Comparison of ENCODE assay signal across 8 mouse cellular contexts in genomic region chr7:127967922-127968828, GRCm38 (mm10). TPM values are rescaled to one million over a fixed set of nuclear protein-coding genes. Genes with fewer than 3 reads are reported as not detected.
DNase-seq lines count a peak whose midpoint lies in the region; ATAC-seq and TF ChIP-seq lines count a peak whose summit lies in the region.

No protein-coding gene starts in this region.

- H3K4me3 ChIP-seq in ES-E14 (ENCODE audit: insufficient read depth in 1 of 2, low read depth in 1 of 2, low read length in 2 of 2, poor library complexity in 1 of 2, severe bottlenecking in 1 of 2): peak overlapping the region; percentile 83 to 94
- peak overlapping the region; percentile 72 for H3K4me3 ChIP-seq in forebrain, embryonic 14.5 days (ENCODE audit: low read depth, low read length)
- peak overlapping the region; percentile 99 for H3K4me3 ChIP-seq in neural tube, embryonic 15.5 days (replicated peaks)

- H3K4me2 ChIP-seq in forebrain, embryonic 14.5 days (ENCODE audit: low read length): peak overlapping the region; percentile 93
- H3K4me2 ChIP-seq in neural tube, embryonic 15.5 days: peak overlapping the region; percentile 78

- in situ Hi-C loops in ES-E14 (cut with MboI; ENCODE audit: low sequenced_read_pairs in 2 of 2, unreplicated experiment in 2 of 2): no loop called here

- H3K36me3 ChIP-seq in ES-E14 (ENCODE audit: control insufficient read depth, insufficient read depth, low read length, poor library complexity, severe bottlenecking): peaks cover 31% of the 10 kb centered on the region
- peaks cover 40% of the 10 kb centered on the region for H3K36me3 ChIP-seq in forebrain, embryonic 14.5 days (ENCODE audit: control insufficient read depth, insufficient read depth, low read length)
- H3K36me3 ChIP-seq in neural tube, embryonic 15.5 days: peaks cover 33% of the 10 kb centered on the region

- under 1% methylated on average over 40 of the region's 42 CpGs for WGBS in forebrain, embryonic 14.5 days
- WGBS in neural tube, embryonic 15.5 days: under 1% methylated on average over 41 of the region's 42 CpGs

- H3K27ac ChIP-seq in ES-E14 (ENCODE audit: insufficient read depth, low read depth, low read length, poor library complexity, severe bottlenecking): peak overlapping the region; percentile 99
- H3K27ac ChIP-seq in forebrain, embryonic 14.5 days (ENCODE audit: low read depth, low read length): peak overlapping the region; percentile 90
- H3K27ac ChIP-seq in neural tube, embryonic 15.5 days (replicated peaks): peak overlapping the region; percentile 99

- intact Hi-C loops in heart, postnatal 10 days (cut with DNase I): no loop called here

- peak overlapping the region; percentile 99 for H3K9ac ChIP-seq in ES-E14 (ENCODE audit: insufficient read depth, low read depth, low read length, poor library complexity, severe bottlenecking)
- H3K9ac ChIP-seq in forebrain, embryonic 14.5 days (ENCODE audit: low read length): peak overlapping the region; percentile 89
- peak overlapping the region; percentile 99 for H3K9ac ChIP-seq in neural tube, embryonic 15.5 days (replicated peaks)

- DNase-seq in ES-E14 (ENCODE audit: low read depth, low spot score): peak; percentile 57
- peak; percentile 68 for DNase-seq in cerebellum, adult 11 months
- DNase-seq in forebrain, embryonic 14.5 days (ENCODE audit: low spot score): peak; percentile 69
- peak; percentile 85 to 88 for DNase-seq in heart, postnatal 10 days
- DNase-seq in layer of hippocampus, adult 18-20 months (ENCODE audit: low spot score in 2 of 2): peak; percentile 71 to 81
- DNase-seq in lung, adult 18-20 months: peak; percentile 77 to 81
- DNase-seq in thymus, adult 18-20 months: peak; percentile 53 to 72

- H3K9me3 ChIP-seq in ES-E14 (ENCODE audit: control insufficient read depth, insufficient read depth, low read depth, low read length): no peaks in the 10 kb centered on the region
- no peaks in the 10 kb centered on the region for H3K9me3 ChIP-seq in forebrain, embryonic 14.5 days (replicated peaks; ENCODE audit: control insufficient read depth, low read length)
- H3K9me3 ChIP-seq in neural tube, embryonic 15.5 days (replicated peaks): no peaks in the 10 kb centered on the region

- no peaks in the 10 kb centered on the region for H3K27me3 ChIP-seq in forebrain, embryonic 14.5 days (replicated peaks; ENCODE audit: control insufficient read depth, insufficient read depth, low read length)
- no peaks in the 10 kb centered on the region for H3K27me3 ChIP-seq in neural tube, embryonic 15.5 days (replicated peaks)

- peaks cover 3 to 7% of the 10 kb centered on the region in 2 experiments; a peak in 2 of 4 replicates for H3K4me1 ChIP-seq in ES-E14 (ENCODE audit: control insufficient read depth in 2 of 2, insufficient read depth in 2 of 2, low read length in 2 of 2, poor library complexity in 1 of 2)
- peaks cover 18% of the 10 kb centered on the region for H3K4me1 ChIP-seq in forebrain, embryonic 14.5 days (ENCODE audit: control insufficient read depth, insufficient read depth, low read length)
- peaks cover 29% of the 10 kb centered on the region for H3K4me1 ChIP-seq in neural tube, embryonic 15.5 days

- ATAC-seq in forebrain, embryonic 14.5 days: peak; percentile 37
- ATAC-seq in neural tube, embryonic 15.5 days (ENCODE audit: low FRiP score): peak; percentile 28; the same call in 1 of the 2 replicates

TF ChIP-seq in ES-E14, 5 proteins besides CTCF, POLR2A, EP300 and RAD21:
- peak; percentile 95 for TF ChIP-seq CHD2 (IDR thresholded peaks at IDR 0.05; ENCODE audit: low read depth, low read length)
- TF ChIP-seq ZNF384 (IDR thresholded peaks at IDR 0.05; ENCODE audit: low read depth, low read length): peak; percentile 97
- no peak; the same call in 1 of the 2 replicates for TF ChIP-seq HCFC1 (IDR thresholded peaks at IDR 0.05; ENCODE audit: borderline replicate concordance, insufficient read depth, low read length)
- TF ChIP-seq MAFK (IDR thresholded peaks at IDR 0.05; ENCODE audit: insufficient read depth, low read depth, low read length): no peak
- TF ChIP-seq ZC3H11A (IDR thresholded peaks at IDR 0.05; ENCODE audit: borderline replicate concordance, low read depth, low read length): no peak

RNA-seq across cellular contexts. Expression of gene Fus, which starts 0.9 kb away (rescaled TPM):
- total RNA-seq in ES-E14 (2012; rRNA removed): 91.6 and 142 TPM in 2 replicates
- 55.9 and 60.1 TPM in 2 replicates for polyA plus RNA-seq in forebrain, embryonic 14.5 days (2014; fragmentation: Nextera tagmentation; extraction: Ambion mirVana)
- total RNA-seq in heart, postnatal 10 days (2021): 100 to 1,000 TPM; 297 to 307 TPM
- total RNA-seq in layer of hippocampus, adult 18-20 months (2021): 100 to 1,000 TPM; 279 to 285 TPM
- polyA plus RNA-seq in neural tube, embryonic 15.5 days (2015; fragmentation: Nextera tagmentation; extraction: Ambion mirVana): 357 and 362 TPM in 2 replicates

RNA-seq across cellular contexts. Expression of gene Prss36, which starts 21.6 kb away (rescaled TPM):
- 15.3 and 15.4 TPM in 2 replicates for total RNA-seq in ES-E14 (2012; rRNA removed)
- polyA plus RNA-seq in forebrain, embryonic 14.5 days (2014; fragmentation: Nextera tagmentation; extraction: Ambion mirVana): 12.3 and 12.9 TPM in 2 replicates
- total RNA-seq in heart, postnatal 10 days (2021): 1 to 10 TPM; 5.0 to 6.6 TPM
- 10 to 100 TPM; 10.3 to 10.5 TPM for total RNA-seq in layer of hippocampus, adult 18-20 months (2021)
- polyA plus RNA-seq in neural tube, embryonic 15.5 days (2015; fragmentation: Nextera tagmentation; extraction: Ambion mirVana): 13.9 and 16.2 TPM in 2 replicates

RNA-seq across cellular contexts. Expression of gene Pycard, which starts 25.5 kb away (rescaled TPM):
- 38.7 and 62.1 TPM in 2 replicates for total RNA-seq in ES-E14 (2012; rRNA removed)
- 7.1 and 11.5 TPM in 2 replicates for polyA plus RNA-seq in forebrain, embryonic 14.5 days (2014; fragmentation: Nextera tagmentation; extraction: Ambion mirVana)
- total RNA-seq in heart, postnatal 10 days (2021): 10 to 100 TPM; 14.2 to 21.0 TPM
- total RNA-seq in layer of hippocampus, adult 18-20 months (2021): 1 to 10 TPM; 2.1 to 3.2 TPM
- polyA plus RNA-seq in neural tube, embryonic 15.5 days (2015; fragmentation: Nextera tagmentation; extraction: Ambion mirVana): 8.0 and 46.9 TPM in 2 replicates

RNA-seq across cellular contexts. Expression of gene Trim72, which starts 35.6 kb away (rescaled TPM):
- 1.1 and 1.2 TPM in 2 replicates for total RNA-seq in ES-E14 (2012; rRNA removed)
- not detected in 2 replicates for polyA plus RNA-seq in forebrain, embryonic 14.5 days (2014; fragmentation: Nextera tagmentation; extraction: Ambion mirVana)
- 100 to 1,000 TPM; 144 to 159 TPM for total RNA-seq in heart, postnatal 10 days (2021)
- under 1 TPM; 0.32 to 0.58 TPM for total RNA-seq in layer of hippocampus, adult 18-20 months (2021)
- polyA plus RNA-seq in neural tube, embryonic 15.5 days (2015; fragmentation: Nextera tagmentation; extraction: Ambion mirVana): 0.31 and 0.40 TPM in 2 replicates

RNA-seq across cellular contexts. Expression of gene Prss8, which starts 38.3 kb away (rescaled TPM):
- total RNA-seq in ES-E14 (2012; rRNA removed): 11.3 and 16.5 TPM in 2 replicates
- 0.17 TPM in 1 of 2 replicates, not detected in the other for polyA plus RNA-seq in forebrain, embryonic 14.5 days (2014; fragmentation: Nextera tagmentation; extraction: Ambion mirVana)
- not detected for total RNA-seq in heart, postnatal 10 days (2021)
- under 1 TPM; 0.25 to 0.46 TPM for total RNA-seq in layer of hippocampus, adult 18-20 months (2021)
- polyA plus RNA-seq in neural tube, embryonic 15.5 days (2015; fragmentation: Nextera tagmentation; extraction: Ambion mirVana): 0.40 and 5.1 TPM in 2 replicates

Comparison
In these comparisons a context has a peak if more than half of its experiments do, and no peak if none do; other contexts are left out.
1. Peak in every context shown above with its lines: DNase-seq, ATAC-seq, H3K4me3 ChIP-seq and H3K27ac ChIP-seq.